Mouse (Mus musculus): ENCODE results near the gene Pik3r2.

Gene Pik3r2

GRCm38 (mm10) chr8:70800648-70801047, 24.1 kb upstream of the Pik3r2 start:
- no peak for DNase-seq

GRCm38 (mm10) chr8:70798281-70798680, 21.8 kb upstream of the Pik3r2 start:
- DNase-seq: peak in 1 of 2 experiments; percentile 84

DNA sequence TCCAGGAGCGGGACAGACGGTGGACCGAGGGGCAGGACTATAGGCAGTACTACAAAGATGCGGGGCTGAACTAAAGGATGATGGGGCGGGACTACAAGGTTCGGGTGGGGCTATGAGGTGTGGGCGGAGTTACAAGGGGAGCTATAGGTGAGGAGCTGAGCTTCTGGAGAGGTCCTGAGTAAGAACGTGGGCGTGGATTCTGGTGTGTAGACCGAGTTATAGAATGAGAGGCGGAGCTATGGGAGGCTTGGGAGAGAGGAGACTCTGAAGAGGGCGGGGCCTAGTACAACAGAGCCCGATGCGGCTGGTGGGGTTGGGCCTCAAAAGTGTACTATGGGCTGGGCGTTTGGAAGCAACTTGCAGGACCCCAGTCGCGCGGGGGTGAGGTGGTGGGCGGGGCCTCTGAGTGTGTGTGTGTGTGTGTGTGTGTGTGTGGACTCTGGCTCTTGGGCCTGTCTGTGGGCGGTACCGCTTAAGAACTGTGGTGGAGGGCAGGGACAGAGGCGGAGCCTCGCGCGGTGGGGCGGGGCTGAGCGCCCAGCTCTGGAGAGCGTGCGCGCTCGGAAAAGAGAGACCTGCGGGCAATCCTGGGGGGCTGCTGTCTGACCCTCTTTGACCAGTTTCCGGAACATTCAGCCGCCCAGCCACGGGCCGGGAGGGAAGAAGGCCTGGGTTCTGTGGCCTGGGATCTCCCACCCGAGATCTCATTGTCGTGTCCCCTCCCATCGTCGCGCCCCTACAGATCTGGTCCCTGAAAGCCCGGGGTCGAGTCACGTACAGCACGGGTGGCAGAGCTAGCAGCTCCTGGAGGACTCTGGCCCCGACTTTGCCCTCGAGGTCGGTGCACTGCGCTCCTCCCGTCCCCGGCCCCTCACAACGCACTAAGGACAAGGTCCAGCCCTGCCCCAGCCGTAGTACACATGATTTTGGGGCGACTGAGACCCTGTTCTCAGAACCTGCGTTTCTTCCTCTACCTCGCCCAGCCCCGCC, 20.9 kb upstream of the Pik3r2 start:
- DNase-seq: peak; percentile 92 to 94

DNA sequence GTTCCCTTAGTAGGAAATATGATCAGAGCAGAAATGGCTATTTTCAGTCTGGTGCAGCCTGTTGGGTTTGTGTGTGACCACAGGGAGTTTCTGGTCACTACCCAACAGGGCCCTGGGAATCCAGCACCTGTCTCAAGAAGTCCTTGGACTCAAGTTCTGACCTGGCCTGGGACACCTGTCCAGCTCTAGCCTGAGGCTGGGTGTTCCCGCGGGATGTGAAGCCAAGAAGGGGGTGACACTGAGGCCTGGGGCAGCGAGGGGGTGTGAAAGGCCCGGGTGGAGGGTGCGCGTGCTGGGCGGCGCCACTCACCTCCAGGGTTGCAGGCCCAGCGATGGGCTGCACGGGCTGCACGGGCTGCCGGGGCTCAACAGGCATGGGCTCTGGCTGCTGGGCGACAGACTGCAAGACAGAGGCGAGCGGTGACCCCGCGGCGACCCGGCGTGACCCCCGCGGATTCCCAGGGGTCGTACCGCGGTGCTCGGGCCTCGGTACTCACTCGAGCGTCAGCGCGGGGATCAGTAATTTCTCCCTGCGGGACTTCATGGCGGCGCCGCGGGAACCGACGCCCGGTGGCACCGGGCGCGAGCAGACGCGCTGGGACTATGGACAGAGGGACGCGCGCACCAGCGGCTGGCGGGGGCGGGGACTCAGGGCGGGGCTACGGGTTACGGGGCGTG, 20.0 kb upstream of the Pik3r2 start:
- no peak for DNase-seq

DNA sequence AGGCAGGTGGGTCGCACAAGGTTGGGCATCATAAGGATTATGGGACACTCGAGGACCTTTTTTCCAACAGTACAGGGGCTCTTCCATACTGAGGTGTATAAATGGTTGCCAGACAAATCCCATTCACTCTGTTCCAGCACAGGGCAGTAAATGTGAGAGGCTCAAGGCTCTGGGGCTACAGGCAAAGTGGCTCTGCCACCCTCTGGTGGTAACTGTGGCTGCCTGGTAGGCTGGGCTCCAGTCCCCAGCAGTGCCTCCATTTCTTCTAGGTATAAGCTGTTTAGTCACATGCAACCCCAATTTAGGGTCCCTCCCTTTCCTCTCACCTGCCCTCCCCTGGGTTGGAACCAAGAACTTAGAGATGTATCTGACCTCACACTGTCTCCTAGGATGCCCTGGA, 18.9 kb upstream of the Pik3r2 start:
- DNase-seq: no peak

GRCm38 (mm10) chr8:70794215-70794614, 17.7 kb upstream of the Pik3r2 start:
- DNase-seq: no peak

- peak; percentile 91 to 94 for DNase-seq
Observed at GRCm38 (mm10) chr8:70792700-70793099, 16.2 kb upstream of the Pik3r2 start.

DNA sequence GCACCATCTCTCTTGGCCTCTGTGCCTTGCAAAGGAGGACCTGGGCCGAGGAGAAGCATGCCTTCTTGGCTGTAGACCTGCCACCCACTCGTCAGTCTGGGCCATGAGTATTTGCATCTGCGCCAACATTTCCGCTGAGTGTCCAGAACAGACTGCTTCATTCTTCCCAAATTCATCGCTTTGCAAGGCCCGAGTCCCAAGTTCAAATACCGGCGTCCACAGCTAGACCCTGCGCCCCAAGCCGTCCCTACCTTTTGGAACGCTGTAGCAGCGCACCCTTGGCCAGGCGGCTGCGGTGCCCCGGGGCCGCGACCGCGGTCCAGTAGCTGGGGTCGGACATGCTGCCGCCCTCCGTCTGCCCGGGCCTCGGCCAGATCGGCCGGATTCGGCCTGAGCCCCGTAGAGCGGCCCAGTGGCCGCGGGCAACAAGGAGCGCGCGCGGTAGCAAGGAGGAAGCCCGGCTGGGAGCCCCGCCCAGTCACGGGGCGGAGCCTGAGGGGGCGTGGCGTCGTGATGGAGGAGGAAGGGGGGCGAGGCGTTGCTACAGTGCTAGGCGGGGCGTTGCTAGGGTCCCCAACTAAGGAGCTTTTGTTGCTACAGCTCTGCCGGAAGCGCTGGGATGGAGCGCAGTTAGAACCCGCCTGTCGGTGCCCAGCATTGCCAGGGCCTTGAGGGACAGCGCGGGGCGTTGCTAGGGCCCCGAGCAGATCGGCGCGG, 15.6 kb upstream of the Pik3r2 start:
- DNase-seq: peak; percentile 97 to 98

- DNase-seq: no peak
Observed at GRCm38 (mm10) chr8:70791294-70791701, 14.8 kb upstream of the Pik3r2 start.

DNA sequence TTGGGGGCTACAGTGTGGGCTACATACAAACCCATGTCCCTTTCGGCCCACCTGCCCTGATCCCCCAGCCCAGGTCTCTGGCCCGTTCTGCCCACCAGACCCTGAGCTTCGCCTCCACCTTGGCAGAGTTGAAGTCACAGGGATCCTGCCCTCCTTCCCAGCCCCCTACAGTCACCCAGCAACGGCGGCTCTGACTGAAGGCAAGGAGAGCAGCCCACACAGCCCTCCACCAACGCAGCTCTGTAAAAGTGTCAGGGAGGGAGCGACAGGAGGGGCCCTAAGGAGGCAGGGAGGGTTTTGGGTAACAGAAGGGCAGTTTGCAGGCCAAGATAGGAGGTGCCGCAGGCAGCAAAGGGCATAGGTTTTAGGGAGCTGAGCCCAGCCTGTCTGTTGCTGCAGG, 14.3 kb upstream of the Pik3r2 start:
- no peak for DNase-seq

DNA sequence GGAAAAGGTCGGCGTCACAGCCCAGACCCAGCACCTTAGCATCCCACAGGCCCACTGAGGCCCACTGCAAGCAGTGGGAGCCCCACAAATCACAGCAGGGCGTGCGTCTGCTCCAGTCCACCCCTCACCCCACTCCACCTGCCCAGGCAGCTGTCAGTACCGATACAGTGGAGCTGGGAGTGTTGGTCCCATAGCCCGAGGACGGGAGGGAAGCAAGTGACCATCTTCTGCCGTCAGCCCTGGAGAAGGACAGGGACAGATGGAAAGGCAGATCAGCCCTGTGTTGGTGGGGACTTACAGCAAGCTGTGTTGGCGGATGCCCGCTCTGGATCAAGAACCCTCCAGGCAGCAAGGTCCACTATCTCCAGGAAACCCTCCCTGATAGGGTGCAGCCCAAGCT, 12.5 kb upstream of the Pik3r2 start:
- DNase-seq: no peak

- DNase-seq: peak in 1 of 2 experiments; percentile 34
Observed at GRCm38 (mm10) chr8:70787941-70788667, 11.6 kb upstream of the Pik3r2 start.

DNA sequence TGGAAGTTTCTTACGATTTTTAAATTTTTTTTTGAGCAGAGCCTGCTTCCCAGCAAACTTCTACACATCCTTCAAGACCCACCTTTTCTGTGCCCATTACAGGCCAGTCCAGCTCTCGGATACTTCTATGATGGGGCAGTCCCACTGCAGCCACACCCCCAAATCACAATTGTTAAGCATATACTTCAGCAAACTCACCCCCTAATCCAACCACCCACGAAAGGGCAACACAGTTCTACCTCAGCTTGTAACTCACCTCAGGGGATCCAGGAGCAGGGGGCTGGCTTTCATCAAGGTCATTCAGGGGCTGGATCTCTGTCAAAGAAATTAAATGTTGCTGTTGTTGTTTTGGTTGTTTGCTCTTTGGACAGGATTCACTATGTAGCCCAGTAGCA, 10.5 kb upstream of the Pik3r2 start:
- no peak for DNase-seq

- DNase-seq: no peak
Observed at GRCm38 (mm10) chr8:70786291-70787050, 10.0 kb upstream of the Pik3r2 start.

DNA sequence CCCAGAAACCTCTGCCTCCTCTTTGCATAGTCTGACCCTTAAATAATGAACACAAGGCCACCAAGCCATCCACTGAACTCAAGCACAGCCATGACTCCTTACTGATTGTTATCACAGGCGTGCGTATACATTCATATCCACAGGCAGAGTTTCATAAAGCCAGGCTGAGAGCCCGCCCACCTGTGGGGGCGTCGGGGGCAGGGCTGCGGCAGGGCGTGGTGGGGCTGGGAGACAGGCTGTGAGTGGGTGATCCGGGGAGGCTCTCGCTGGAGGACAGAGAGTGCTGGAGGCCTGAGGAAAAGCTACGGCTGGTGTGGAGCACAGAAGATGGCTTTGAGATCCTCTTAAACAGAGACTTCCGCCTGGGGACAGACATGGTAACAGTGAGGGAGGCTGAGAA, 3.6 kb upstream of the Pik3r2 start:
- DNase-seq: no peak

GRCm38 (mm10) chr8:70775851-70776495, 540 bp downstream of the Pik3r2 start:
- no peak for DNase-seq

DNA sequence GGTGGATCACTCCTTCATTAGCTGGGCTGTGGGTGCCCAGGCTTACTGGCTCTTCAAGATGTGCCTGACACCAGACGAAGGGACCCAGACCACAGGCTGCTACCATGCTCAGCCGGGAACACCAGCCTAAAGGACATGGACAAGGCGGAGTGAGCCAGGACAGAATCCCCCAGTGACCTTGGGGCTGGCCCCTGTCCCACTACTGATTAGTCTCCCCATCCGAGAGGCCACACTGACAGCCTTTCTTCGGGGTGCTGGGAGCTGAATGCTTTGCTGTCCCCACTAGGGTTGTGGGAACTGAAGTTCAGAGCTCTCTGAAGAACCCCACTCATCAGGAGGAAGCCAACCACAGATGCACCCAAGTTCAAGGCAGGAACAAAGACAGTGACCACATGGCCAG, 1.3 kb downstream of the Pik3r2 start:
- no peak for DNase-seq

DNA sequence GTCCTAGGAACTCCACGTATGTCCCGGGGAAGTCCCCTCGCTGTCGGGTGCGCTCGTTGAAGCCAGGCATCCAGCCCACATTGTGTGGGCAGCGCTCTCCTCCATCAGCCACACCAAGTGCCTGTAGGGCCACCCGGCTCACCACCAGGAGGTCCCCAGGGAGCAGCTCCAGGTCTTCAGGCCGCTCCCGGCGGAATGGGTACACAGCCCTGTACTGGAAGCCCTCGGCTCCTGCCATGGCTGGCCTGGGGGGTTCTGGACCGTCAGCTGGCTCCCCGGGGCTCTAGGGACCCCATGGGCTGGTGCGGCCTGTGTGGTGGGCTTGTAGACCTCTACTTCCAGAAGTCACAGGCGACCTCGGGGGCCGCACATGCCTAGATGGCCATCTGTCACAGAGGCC, 1.8 kb downstream of the Pik3r2 start:
- DNase-seq: no peak

DNA sequence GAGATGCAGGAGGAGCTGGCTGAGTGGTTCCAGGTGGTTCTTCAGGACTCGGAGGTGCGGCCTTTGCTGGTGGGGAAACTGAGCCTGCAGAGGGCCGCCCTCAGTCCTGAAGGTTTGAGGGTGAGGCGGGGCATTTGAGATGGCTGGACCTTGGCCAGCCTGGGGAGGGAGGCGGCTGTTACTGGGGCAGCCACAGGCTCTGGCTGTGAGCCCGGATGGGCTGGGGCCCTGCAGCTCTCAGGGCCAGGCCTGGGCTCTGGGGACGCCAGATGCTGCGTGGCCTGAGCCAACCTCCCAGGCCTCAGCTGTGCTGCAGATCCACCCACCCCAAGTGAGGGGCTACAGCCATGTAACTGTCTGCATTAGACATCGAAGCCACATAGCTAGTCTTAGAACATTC, 2.7 kb downstream of the Pik3r2 start:
- peak; percentile 81 to 84 for DNase-seq

DNA sequence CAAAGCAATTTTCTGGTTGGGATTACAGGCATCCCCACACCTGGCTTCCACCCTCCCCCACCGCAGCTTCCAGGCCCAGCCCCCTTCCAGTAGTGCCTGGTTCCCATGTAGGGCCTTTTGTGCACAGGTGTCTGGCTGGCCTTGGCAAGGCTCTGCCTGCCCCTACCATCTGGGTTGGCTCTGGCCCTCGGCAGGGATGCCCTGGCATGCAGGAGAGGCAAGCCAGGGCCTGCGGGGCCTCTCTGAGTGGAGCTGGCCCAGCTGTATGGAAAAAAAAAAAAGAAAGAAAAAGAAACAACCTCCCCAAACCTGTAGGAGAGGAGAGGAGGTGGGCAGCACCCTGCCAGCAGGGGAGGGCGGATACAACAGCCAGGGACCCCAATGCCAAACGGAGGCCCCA, 3.1 kb downstream of the Pik3r2 start:
- no peak for DNase-seq

GRCm38 (mm10) chr8:70772890-70773289, 3.6 kb downstream of the Pik3r2 start:
- no peak for DNase-seq
